Mouse (Mus musculus) lung, postnatal 0 days (tissue): ENCODE measurements around the gene Ksr2.

ENCODE experiments used
- CTCF ChIP-seq: IDR thresholded peaks from 2 replicates; pipeline ENCODE4 v1.5.1; 2016; ENCODE audit warnings: antibody characterized with exemption, mild to moderate bottlenecking
- EP300 ChIP-seq: IDR thresholded peaks from 2 replicates; pipeline ENCODE4 v1.6.1; 2016; ENCODE audit warnings: antibody characterized with exemption, mild to moderate bottlenecking, control low read depth

DNA sequence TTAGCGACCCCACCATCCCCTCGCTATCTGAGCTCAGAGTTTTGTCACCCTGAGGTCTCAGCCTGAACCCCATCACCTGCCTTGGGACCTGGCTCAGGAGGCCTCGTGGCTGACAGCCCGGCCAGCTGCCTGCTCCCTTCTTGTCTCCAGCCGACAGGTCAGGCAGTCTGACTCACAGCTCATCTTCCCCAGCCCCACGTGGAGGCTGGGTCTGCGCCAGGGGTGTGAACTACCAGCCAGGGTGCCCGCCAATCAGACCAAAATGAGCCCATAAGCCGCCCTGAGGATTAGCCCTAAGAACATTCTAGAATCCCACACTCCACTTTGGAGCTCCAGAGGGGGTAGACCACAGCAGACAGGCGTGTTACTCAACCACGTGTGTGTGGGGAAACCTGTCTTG is 365.4 kb downstream of the Ksr2 start:
- no peak for TF ChIP-seq CTCF
- no peak for TF ChIP-seq EP300
